Mouse (Mus musculus) hindbrain, embryonic 15.5 days (tissue): Measurements from ENCODE around the gene Nap1l5. TPM values are rescaled to one million over a fixed set of nuclear protein-coding genes. Genes with fewer than 3 reads are reported as not detected.

Experiments
- ATAC-seq: fragments of 200-750 bp; cut with Nextera tagmentation; 2 replicates; pipeline ENCODE4 v1.8.0; 2017; ENCODE audit warnings: low read depth, moderate number of reproducible peaks, moderate TSS enrichment; ENCODE audit not compliant: low FRiP score
- H3K27ac ChIP-seq: fragments of 300-500 bp; sonication (generic); replicated peaks from 2 replicates; pipeline ENCODE4 v1.5.1; 2015; ENCODE audit warnings: mild to moderate bottlenecking, inconsistent platforms
- H3K27me3 ChIP-seq: fragments of 300-500 bp; sonication (generic); 2 replicates; pipeline ENCODE4 v1.6.1; 2015; ENCODE audit warnings: control low read depth, inconsistent platforms
- H3K36me3 ChIP-seq: fragments of 300-500 bp; sonication (generic); 2 replicates; pipeline ENCODE4 v1.6.1; 2015; ENCODE audit warnings: control low read depth, inconsistent platforms
- H3K4me1 ChIP-seq: fragments of 300-500 bp; sonication (generic); replicated peaks from 2 replicates; pipeline ENCODE4 v1.6.1; 2015; ENCODE audit warnings: control low read depth, inconsistent platforms
- H3K4me2 ChIP-seq: fragments of 300-500 bp; sonication (generic); 2 replicates; pipeline ENCODE4 v1.6.1; 2015; ENCODE audit warnings: moderate library complexity, mild to moderate bottlenecking, inconsistent platforms
- H3K4me3 ChIP-seq: fragments of 300-500 bp; sonication (generic); 2 replicates; pipeline ENCODE4 v1.5.1; 2015; ENCODE audit warnings: mild to moderate bottlenecking, inconsistent platforms
- H3K9ac ChIP-seq: fragments of 300-500 bp; sonication (generic); 2 replicates; pipeline ENCODE4 v1.6.1; 2015; ENCODE audit warnings: inconsistent platforms
- H3K9me3 ChIP-seq: fragments of 300-500 bp; sonication (generic); 2 replicates; pipeline ENCODE4 v1.6.1; 2016; ENCODE audit warnings: control low read depth, inconsistent platforms
- WGBS: fragments of 180-500 bp; shearing (Covaris S2); methylation state at CpG from one replicate; pipeline ENCODE4 v1.1.7; 2015; 5-methylcytosine and 5-hydroxymethylcytosine counted together
- polyA plus RNA-seq: library from polyadenylated mRNA; unstranded; fragments of >200 nt; fragmentation: Nextera tagmentation; extraction: Ambion mirVana; gene quantifications from 2 replicates; pipeline ENCODE4 v1.2.1, GENCODE M21; 2015

Nap1l5 gene
- 343 and 371 TPM in 2 replicates for polyA plus RNA-seq

DNA sequence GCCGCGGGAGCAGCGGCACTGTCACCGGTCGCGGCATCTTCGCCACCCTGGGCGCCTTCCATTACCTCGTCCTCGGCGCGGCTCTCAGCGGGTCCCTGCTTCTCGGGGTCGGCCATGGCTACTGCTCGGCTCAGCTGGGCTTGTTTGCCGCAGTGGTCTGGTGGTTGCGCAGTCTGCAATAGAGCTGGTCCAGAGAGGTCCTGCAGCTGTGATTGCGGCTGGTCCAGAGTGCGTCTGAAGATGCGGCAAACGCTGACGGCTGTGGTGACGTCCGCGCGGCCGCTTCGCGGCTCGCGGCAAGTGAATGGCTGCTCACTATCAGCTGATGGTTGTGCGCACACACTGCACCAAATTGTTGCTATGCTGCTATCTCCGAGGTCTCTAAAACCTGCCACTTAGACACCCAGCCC, at the start of gene Nap1l5:
Nap1l5 (minus strand) TSS at position 225 of the 410 bp plus-strand sequence.
- H3K27ac ChIP-seq = peak within 1 kb of the TSS; percentile 85
- H3K36me3 ChIP-seq = peaks cover 13% of the 10 kb centered on the region
- H3K4me2 ChIP-seq = peak within 1 kb of the TSS; percentile 61
- H3K4me1 ChIP-seq = peaks cover 8% of the 10 kb centered on the region; the same call in 1 of the 2 replicates
- 47% methylated on average over 34 of the region's 34 CpGs for WGBS
- peak; percentile 96 for ATAC-seq
- H3K27me3 ChIP-seq = no peaks in the 10 kb centered on the region
- peak within 1 kb of the TSS; percentile 64 for H3K9ac ChIP-seq
- H3K4me3 ChIP-seq = peak within 1 kb of the TSS; percentile 54
- peaks cover 2% of the 10 kb centered on the region; the same call in 1 of the 2 replicates for H3K9me3 ChIP-seq

DNA sequence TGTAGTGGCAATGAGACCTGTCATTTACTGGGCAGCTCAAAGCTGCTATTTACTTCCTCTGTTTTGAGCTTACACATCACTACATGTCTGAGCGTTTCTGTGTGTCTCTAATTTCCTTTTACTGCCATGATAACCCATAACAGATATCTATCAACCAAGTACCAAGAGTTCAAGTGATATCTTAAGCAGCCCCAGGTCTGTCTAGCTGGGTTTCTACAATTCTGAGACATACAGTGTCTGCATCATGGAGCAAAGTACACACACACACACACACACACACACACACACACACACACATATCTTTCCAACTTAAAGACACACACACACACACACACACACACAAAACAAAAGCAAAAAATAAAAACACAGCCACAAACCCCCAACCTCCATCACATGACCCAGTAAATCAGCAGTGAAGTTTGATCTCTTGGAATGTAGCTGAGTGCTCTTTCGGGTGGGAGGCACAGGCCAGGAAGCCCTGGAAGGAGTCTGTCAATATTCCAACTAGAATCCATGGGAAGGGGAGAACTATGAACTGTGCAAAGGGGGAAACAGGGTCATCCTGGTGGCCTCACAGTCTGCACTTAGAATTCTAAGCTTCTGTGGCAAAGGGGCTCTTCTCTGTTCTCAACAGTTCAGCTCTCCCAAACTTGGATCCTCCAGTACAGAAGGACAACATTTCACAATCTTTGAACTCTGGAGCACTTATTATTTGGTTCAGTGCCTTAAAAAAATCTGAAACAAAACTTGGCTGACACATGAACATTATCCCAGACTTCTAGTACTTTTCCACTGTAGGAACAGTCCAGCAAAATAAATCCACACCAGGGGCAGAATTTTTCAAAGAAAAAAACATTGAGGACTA, 44.5 kb upstream of the Nap1l5 start:
- H3K9me3 ChIP-seq = no peaks in the 10 kb centered on the region
- no peak overlapping the region for H3K9ac ChIP-seq
- H3K27me3 ChIP-seq = no peaks in the 10 kb centered on the region
- no peak for ATAC-seq
- H3K36me3 ChIP-seq = peaks cover 34% of the 10 kb centered on the region
- H3K4me3 ChIP-seq = no peak overlapping the region
- no peak overlapping the region for H3K4me2 ChIP-seq
- no peak overlapping the region for H3K27ac ChIP-seq
- H3K4me1 ChIP-seq = no peaks in the 10 kb centered on the region
- 82% methylated on average over 2 of the region's 2 CpGs for WGBS

DNA sequence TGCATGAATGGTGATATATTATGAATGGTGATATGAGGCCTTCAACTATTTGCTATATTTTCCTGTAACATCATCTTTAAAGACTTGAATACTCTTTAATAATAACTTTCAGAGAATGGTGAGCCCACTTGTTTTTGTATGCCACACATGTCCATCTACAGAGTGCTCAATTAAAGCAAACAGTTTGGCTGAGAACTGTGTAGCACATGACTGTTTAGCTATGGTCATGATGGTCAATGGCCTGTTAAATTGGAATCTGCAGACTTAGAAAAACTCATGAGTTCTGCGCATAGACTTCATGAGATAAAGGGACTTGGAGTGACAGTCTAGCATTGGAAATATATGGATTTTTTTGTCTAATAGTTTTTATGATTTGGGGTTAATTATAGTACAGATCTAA, 43.5 kb upstream of the Nap1l5 start:
- H3K4me2 ChIP-seq = no peak overlapping the region
- H3K4me1 ChIP-seq = no peaks in the 10 kb centered on the region
- no peaks in the 10 kb centered on the region for H3K9me3 ChIP-seq
- WGBS = 85% methylated on average over 1 of the region's 1 CpGs
- peaks cover 31% of the 10 kb centered on the region for H3K36me3 ChIP-seq
- H3K27ac ChIP-seq = no peak overlapping the region
- no peaks in the 10 kb centered on the region for H3K27me3 ChIP-seq
- no peak overlapping the region for H3K4me3 ChIP-seq
- no peak for ATAC-seq
- H3K9ac ChIP-seq = no peak overlapping the region

DNA sequence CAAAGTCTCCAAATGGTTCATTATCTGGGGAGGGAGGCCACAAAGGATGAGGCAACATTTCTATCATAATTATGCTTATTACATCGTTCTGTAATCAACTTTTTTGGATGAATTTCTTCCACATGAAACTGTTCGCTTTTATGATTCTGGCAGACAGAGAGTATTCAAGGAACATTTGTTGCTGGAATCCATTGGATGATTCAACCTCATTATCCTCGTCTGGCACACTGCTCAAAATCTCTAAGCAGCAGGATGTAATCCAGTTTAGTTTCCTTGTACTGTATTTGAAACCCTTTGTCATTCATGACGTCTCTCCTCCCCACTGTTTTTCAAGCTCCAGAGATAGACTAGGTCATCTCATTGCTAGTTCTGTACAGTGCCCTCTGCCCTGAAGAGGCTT, 40.0 kb upstream of the Nap1l5 start:
- ATAC-seq = no peak
- 79% methylated on average over 4 of the region's 4 CpGs for WGBS

DNA sequence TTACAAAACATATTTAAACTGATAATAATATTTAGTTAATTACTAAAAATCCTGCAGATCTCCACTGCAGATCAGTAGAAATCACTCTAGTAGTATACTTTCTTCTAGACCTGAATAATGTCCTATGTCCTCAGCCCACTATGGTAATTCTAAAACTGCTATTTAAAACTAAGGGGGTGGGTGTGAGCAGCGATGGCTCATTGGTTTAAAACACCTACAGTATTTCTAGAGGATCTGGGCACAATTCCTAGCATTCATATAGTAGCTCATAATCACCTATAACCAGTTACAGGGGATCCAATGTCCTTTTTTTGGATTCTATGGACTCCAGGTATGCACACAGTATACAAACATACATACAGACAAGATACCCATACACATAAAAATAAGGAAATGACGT, 39.4 kb upstream of the Nap1l5 start:
- no peak for ATAC-seq
- Histone ChIP-seq H3K4me3 (no peak overlapping the region), H3K9ac (no peak overlapping the region), H3K27ac (no peak overlapping the region), H3K27me3 (no peaks in the 10 kb centered on the region), H3K9me3 (no peaks in the 10 kb centered on the region), H3K36me3 (peaks cover 17% of the 10 kb centered on the region; the same call in 1 of the 2 replicates), H3K4me2 (no peak overlapping the region), H3K4me1 (no peaks in the 10 kb centered on the region)
- WGBS = 76% methylated on average over 2 of the region's 2 CpGs

More for the DNA sequence above, 40.0 kb upstream of the Nap1l5 start:
- Histone ChIP-seq H3K4me3 (no peak overlapping the region), H3K9me3 (no peaks in the 10 kb centered on the region), H3K27me3 (no peaks in the 10 kb centered on the region), H3K27ac (no peak overlapping the region), H3K9ac (no peak overlapping the region), H3K4me2 (no peak overlapping the region), H3K4me1 (no peaks in the 10 kb centered on the region), H3K36me3 (peaks cover 17% of the 10 kb centered on the region; the same call in 1 of the 2 replicates)

DNA sequence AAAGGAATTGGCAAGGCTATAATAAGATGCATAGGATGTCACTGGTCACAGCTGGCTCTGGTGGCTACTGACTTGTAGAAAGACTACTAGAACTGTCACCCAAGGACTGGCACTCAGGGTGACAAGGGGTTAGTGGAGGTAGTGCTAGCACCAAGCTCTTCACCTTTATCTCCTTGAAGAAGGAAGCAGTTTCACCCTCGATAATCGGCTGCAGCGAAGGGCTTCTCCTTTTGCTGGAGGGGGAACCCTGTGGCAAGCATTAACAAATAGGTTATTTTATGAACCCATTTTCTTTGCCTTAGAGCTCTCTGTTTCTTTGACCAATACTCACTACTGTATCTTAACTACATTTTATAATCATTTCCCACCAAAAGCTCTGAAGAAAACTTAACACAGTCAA, 37.1 kb upstream of the Nap1l5 start:
- Histone ChIP-seq H3K9ac (no peak overlapping the region), H3K36me3 (peaks cover 17% of the 10 kb centered on the region; the same call in 1 of the 2 replicates), H3K9me3 (no peaks in the 10 kb centered on the region), H3K27ac (no peak overlapping the region), H3K4me2 (no peak overlapping the region), H3K4me3 (no peak overlapping the region), H3K4me1 (no peaks in the 10 kb centered on the region), H3K27me3 (no peaks in the 10 kb centered on the region)
- no peak for ATAC-seq
- 96% methylated on average over 3 of the region's 3 CpGs for WGBS

DNA sequence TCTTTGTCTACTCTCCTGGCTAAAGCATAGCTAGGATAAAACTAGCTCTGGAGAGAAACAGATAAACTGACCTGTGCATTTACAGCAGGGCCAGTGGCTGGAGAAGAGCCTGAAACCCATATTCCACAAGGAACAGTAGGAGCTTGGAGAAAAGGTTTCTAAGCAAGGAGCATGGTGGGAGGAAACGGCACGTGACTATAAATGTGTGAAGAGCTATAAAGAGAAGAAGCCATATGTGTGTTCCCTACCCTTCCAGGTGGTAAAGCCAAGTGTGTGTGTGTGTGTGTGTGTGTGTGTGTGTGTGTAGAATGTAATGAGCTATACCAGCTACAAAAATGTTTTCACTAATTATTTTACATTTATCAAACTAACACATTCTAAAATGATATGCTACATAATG, 35.4 kb upstream of the Nap1l5 start:
- no peak for ATAC-seq
- H3K9me3 ChIP-seq = no peaks in the 10 kb centered on the region
- peaks cover 12% of the 10 kb centered on the region; the same call in 1 of the 2 replicates for H3K36me3 ChIP-seq
- H3K4me3 ChIP-seq = no peak overlapping the region
- H3K27me3 ChIP-seq = no peaks in the 10 kb centered on the region
- no peak overlapping the region for H3K27ac ChIP-seq
- H3K9ac ChIP-seq = no peak overlapping the region
- no peaks in the 10 kb centered on the region for H3K4me1 ChIP-seq
- no peak overlapping the region for H3K4me2 ChIP-seq
- WGBS = 88% methylated on average over 2 of the region's 2 CpGs

DNA sequence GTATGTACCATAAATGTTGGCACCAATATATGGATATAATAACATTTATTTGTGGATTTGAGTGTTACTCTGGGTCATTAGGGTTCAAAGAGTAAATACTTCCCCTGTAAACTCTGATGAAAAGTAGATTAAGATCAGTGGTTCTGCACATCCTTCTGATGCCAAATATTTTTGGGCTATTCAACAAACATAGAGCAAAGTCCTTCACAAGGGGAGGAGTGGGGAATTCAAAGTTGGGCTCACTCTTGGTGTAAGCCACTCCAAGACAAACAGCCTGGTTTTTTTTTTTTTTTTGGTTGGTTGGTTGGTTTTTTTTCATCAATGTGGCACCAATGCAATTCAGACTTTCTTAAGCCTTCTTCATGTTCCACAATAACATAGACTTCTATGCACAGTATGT, 30.9 kb upstream of the Nap1l5 start:
- Histone ChIP-seq H3K4me3 (no peak overlapping the region), H3K27me3 (no peaks in the 10 kb centered on the region), H3K27ac (no peak overlapping the region), H3K36me3 (0 out of 2 replicates have a peak, but pooled peaks cover 3% of the 10 kb centered on the region), H3K9me3 (no peaks in the 10 kb centered on the region), H3K4me2 (no peak overlapping the region), H3K9ac (no peak overlapping the region), H3K4me1 (peaks cover 16% of the 10 kb centered on the region)
- no peak for ATAC-seq

DNA sequence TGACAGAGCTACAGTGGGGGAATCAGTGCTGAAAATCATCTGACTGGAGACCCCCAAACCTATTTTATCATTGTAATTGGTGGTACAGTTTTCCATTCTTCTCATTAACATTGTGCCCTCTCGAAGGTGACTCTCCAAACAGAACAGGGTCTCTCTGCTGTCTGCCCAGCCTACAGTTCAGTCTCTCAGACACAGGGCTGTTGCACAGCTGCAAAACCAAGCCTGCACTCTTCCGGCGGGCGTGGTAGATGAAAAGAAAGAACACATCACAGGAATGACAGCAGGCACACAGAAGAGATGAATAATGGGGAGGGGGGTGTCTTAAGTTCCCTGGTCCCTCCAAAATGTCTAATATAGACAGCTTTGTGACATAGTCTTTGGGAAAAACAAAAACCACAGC, 27.3 kb upstream of the Nap1l5 start:
- H3K4me2 ChIP-seq = no peak overlapping the region
- no peak overlapping the region for H3K4me3 ChIP-seq
- WGBS = 32% methylated on average over 4 of the region's 4 CpGs
- H3K4me1 ChIP-seq = peaks cover 23% of the 10 kb centered on the region
- ATAC-seq = no peak
- H3K9ac ChIP-seq = no peak overlapping the region
- peak overlapping the region; percentile 79 for H3K27ac ChIP-seq
- no peaks in the 10 kb centered on the region for H3K9me3 ChIP-seq
- no peaks in the 10 kb centered on the region for H3K27me3 ChIP-seq
- H3K36me3 ChIP-seq = 0 out of 2 replicates have a peak, but pooled peaks cover 3% of the 10 kb centered on the region

DNA sequence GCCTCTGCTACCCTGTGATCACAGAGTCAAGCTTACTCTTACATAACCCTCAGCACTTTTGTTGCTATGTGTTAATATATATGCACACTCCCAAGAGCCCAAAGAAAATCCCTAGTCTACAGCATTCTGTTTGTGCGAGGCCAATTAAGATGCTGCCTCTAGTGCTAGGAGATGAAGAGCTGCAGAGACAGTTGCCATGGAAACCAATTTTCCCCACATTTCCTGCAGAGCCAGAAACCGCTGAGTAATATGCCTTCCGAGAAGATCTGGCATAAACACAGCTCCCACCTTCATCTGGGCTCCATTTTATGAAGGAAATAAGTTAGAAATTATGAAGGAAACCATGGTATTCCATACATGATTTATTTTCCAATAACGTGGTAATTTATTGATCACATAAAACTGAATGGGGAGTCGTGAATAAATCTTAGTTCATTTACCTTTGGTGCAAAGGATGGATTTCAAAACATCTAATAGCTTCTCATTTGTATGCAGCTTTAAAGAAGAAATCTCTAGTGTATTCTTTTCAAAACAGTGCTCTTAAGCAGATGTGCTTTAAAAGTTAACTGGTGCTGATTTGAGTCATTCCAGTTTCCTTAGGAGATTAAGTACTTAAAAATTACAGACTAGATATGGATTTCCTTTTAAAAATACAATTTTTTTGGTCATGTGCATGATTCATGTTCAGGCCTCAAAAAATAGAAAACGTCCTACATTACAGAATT, 26.5 kb upstream of the Nap1l5 start:
- WGBS = 20% methylated on average over 6 of the region's 6 CpGs
- Histone ChIP-seq H3K4me3 (no peak overlapping the region), H3K4me1 (peaks cover 23% of the 10 kb centered on the region), H3K36me3 (0 out of 2 replicates have a peak, but pooled peaks cover 3% of the 10 kb centered on the region), H3K27ac (peak overlapping the region; percentile 77), H3K4me2 (peak overlapping the region; percentile 35), H3K9ac (no peak overlapping the region), H3K9me3 (no peaks in the 10 kb centered on the region), H3K27me3 (no peaks in the 10 kb centered on the region)
- ATAC-seq = peak; percentile 95

DNA sequence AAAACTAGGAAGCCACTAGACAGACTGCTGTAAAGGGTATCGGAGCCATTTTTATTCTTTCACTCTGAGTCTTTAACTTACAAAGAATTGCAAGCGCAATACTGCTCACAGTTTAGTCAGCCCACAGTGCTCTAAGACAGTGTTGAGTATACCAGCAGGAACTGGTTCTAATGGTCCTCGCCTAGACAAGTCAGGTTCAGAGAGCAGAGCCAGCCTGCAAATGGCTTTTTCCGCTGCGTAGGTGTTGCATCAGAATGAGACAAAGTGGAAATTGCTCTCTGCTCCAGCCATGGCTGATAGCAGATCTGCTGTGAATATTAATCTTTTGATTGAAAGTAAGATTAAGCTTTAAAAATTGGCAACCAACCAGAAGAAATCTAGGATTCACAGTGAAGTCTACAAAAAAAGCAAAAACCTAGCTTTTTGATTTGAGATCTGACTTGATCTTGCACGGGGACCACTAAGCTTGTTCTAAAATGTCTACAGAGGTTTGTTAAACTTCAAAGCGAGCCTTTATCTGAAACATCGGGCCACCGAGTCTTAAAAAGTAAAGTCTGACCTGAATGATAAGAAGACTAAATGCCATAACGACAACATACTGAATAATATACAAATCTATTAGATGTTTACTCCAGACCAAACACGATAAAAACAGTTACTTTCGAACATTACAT, 25.8 kb upstream of the Nap1l5 start:
- WGBS = 49% methylated on average over 12 of the region's 12 CpGs
- peak; percentile 46; the same call in 1 of the 2 replicates for ATAC-seq
- peak overlapping the region; percentile 35 for H3K4me2 ChIP-seq
- peak overlapping the region; percentile 77 for H3K27ac ChIP-seq
- H3K4me3 ChIP-seq = no peak overlapping the region
- H3K9me3 ChIP-seq = no peaks in the 10 kb centered on the region
- 0 out of 2 replicates have a peak, but pooled peaks cover 3% of the 10 kb centered on the region for H3K36me3 ChIP-seq
- peaks cover 23% of the 10 kb centered on the region for H3K4me1 ChIP-seq
- no peak overlapping the region for H3K9ac ChIP-seq
- H3K27me3 ChIP-seq = no peaks in the 10 kb centered on the region
